Mouse (Mus musculus) heart, embryonic 15.5 days (tissue): Measurements from ENCODE around the gene Megf11. TPM values are rescaled to one million over a fixed set of nuclear protein-coding genes. Genes with fewer than 3 reads are reported as not detected.

Experiments
- ATAC-seq: fragments of 200-750 bp; cut with Nextera tagmentation; replicated peaks from 2 replicates; pipeline ENCODE4 v1.8.0; 2017; ENCODE audit warnings: low read depth, moderate TSS enrichment; ENCODE audit not compliant: insufficient number of reproducible peaks, insufficient read depth, low FRiP score
- H3K27ac ChIP-seq: fragments of 300-500 bp; sonication (generic); 2 replicates; pipeline ENCODE4 v1.5.1; 2015; ENCODE audit warnings: mild to moderate bottlenecking, inconsistent platforms
- H3K27me3 ChIP-seq: fragments of 300-500 bp; sonication (generic); 2 replicates; pipeline ENCODE4 v1.6.1; 2015; ENCODE audit warnings: inconsistent platforms
- H3K36me3 ChIP-seq: fragments of 300-500 bp; sonication (generic); 2 replicates; pipeline ENCODE4 v1.6.1; 2015; ENCODE audit warnings: mild to moderate bottlenecking, inconsistent platforms
- H3K4me1 ChIP-seq: fragments of 300-500 bp; sonication (generic); replicated peaks from 2 replicates; pipeline ENCODE4 v1.6.1; 2015; ENCODE audit warnings: inconsistent platforms
- H3K4me2 ChIP-seq: fragments of 300-500 bp; sonication (generic); 2 replicates; pipeline ENCODE4 v1.6.1; 2015; ENCODE audit warnings: inconsistent platforms, mild to moderate bottlenecking, moderate library complexity
- H3K4me3 ChIP-seq: fragments of 300-500 bp; sonication (generic); 2 replicates; pipeline ENCODE4 v1.5.1; 2015; ENCODE audit warnings: mild to moderate bottlenecking, inconsistent platforms
- H3K9ac ChIP-seq: fragments of 300-500 bp; sonication (generic); 2 replicates; pipeline ENCODE4 v1.6.1; 2015; ENCODE audit warnings: mild to moderate bottlenecking, inconsistent platforms
- H3K9me3 ChIP-seq: fragments of 300-500 bp; sonication (generic); replicated peaks from 2 replicates; pipeline ENCODE4 v1.6.1; 2016; ENCODE audit warnings: inconsistent platforms
- WGBS: fragments of 180-500 bp; shearing (Covaris S2); methylation state at CpG from one replicate; pipeline ENCODE4 v1.1.7; 2015; ENCODE audit warnings: mixed read lengths; 5-methylcytosine and 5-hydroxymethylcytosine counted together
- polyA plus RNA-seq: library from polyadenylated mRNA; unstranded; fragments of >200 nt; fragmentation: Nextera tagmentation; extraction: Ambion mirVana; gene quantifications from 2 replicates; pipeline ENCODE4 v1.2.1, GENCODE M21; 2015

Gene Megf11
- polyA plus RNA-seq, 1 experiment from 2014 or later, result 0.63 TPM

GRCm38 (mm10) chr9:64528595-64528994, 143.2 kb downstream of the Megf11 start:
- no peaks in the 10 kb centered on the region for H3K4me1 ChIP-seq
- no peak overlapping the region for H3K9ac ChIP-seq
- H3K9me3 ChIP-seq, result no peaks in the 10 kb centered on the region
- H3K36me3 ChIP-seq, result no peaks in the 10 kb centered on the region
- no peak overlapping the region for H3K27ac ChIP-seq
- peaks cover 6% of the 10 kb centered on the region; the same call in 1 of the 2 replicates for H3K27me3 ChIP-seq
- ATAC-seq, result no peak
- 61% methylated on average over 2 of the region's 2 CpGs for WGBS
- H3K4me2 ChIP-seq, result no peak overlapping the region
- H3K4me3 ChIP-seq, result no peak overlapping the region

- H3K4me1 ChIP-seq, result no peaks in the 10 kb centered on the region
- WGBS, result 72% methylated on average over 3 of the region's 3 CpGs
- H3K9ac ChIP-seq, result no peak overlapping the region
- H3K4me3 ChIP-seq, result no peak overlapping the region
- no peak overlapping the region for H3K4me2 ChIP-seq
- H3K9me3 ChIP-seq, result no peaks in the 10 kb centered on the region
- H3K27ac ChIP-seq, result no peak overlapping the region
- peaks cover 9% of the 10 kb centered on the region; the same call in 1 of the 2 replicates for H3K27me3 ChIP-seq
- ATAC-seq, result no peak
- no peaks in the 10 kb centered on the region for H3K36me3 ChIP-seq
These were observed 146.5 kb downstream of the Megf11 start for GRCm38 (mm10) chr9:64531935-64532334.

- no peaks in the 10 kb centered on the region for H3K9me3 ChIP-seq
- 35% methylated on average over 4 of the region's 4 CpGs for WGBS
- ATAC-seq, result no peak
- H3K4me2 ChIP-seq, result no peak overlapping the region
- no peaks in the 10 kb centered on the region for H3K36me3 ChIP-seq
- H3K27ac ChIP-seq, result no peak overlapping the region
- peaks cover 9% of the 10 kb centered on the region; the same call in 1 of the 2 replicates for H3K27me3 ChIP-seq
- H3K9ac ChIP-seq, result no peak overlapping the region
- H3K4me1 ChIP-seq, result no peaks in the 10 kb centered on the region
- H3K4me3 ChIP-seq, result no peak overlapping the region
These were observed 147.4 kb downstream of the Megf11 start for GRCm38 (mm10) chr9:64532711-64533242.

- WGBS, result 18% methylated on average over 15 of the region's 15 CpGs
- Histone ChIP-seq H3K9me3 (no peaks in the 10 kb centered on the region), H3K9ac (no peak overlapping the region), H3K27ac (no peak overlapping the region), H3K4me3 (no peak overlapping the region), H3K27me3 (peaks cover 9% of the 10 kb centered on the region; the same call in 1 of the 2 replicates), H3K36me3 (no peaks in the 10 kb centered on the region), H3K4me2 (no peak overlapping the region), H3K4me1 (no peaks in the 10 kb centered on the region)
- no peak for ATAC-seq
These were observed 148.2 kb downstream of the Megf11 start for GRCm38 (mm10) chr9:64533488-64534119.

GRCm38 (mm10) chr9:64534313-64534712, 148.9 kb downstream of the Megf11 start:
- H3K9ac ChIP-seq, result no peak overlapping the region
- H3K27me3 ChIP-seq, result peaks cover 9% of the 10 kb centered on the region; the same call in 1 of the 2 replicates
- H3K9me3 ChIP-seq, result no peaks in the 10 kb centered on the region
- no peak overlapping the region for H3K27ac ChIP-seq
- H3K4me3 ChIP-seq, result no peak overlapping the region
- no peak overlapping the region for H3K4me2 ChIP-seq
- H3K36me3 ChIP-seq, result no peaks in the 10 kb centered on the region
- ATAC-seq, result no peak
- 69% methylated on average over 6 of the region's 6 CpGs for WGBS
- no peaks in the 10 kb centered on the region for H3K4me1 ChIP-seq

- no peaks in the 10 kb centered on the region for H3K4me1 ChIP-seq
- H3K36me3 ChIP-seq, result no peaks in the 10 kb centered on the region
- no peak overlapping the region for H3K9ac ChIP-seq
- H3K4me2 ChIP-seq, result no peak overlapping the region
- H3K4me3 ChIP-seq, result no peak overlapping the region
- ATAC-seq, result no peak
- H3K27me3 ChIP-seq, result peaks cover 9% of the 10 kb centered on the region; the same call in 1 of the 2 replicates
- no peak overlapping the region for H3K27ac ChIP-seq
- no peaks in the 10 kb centered on the region for H3K9me3 ChIP-seq
- 75% methylated on average over 8 of the region's 8 CpGs for WGBS
These were observed 149.6 kb downstream of the Megf11 start for GRCm38 (mm10) chr9:64534856-64535539.

- Histone ChIP-seq H3K4me2 (no peak overlapping the region), H3K9me3 (no peaks in the 10 kb centered on the region), H3K4me1 (no peaks in the 10 kb centered on the region), H3K9ac (no peak overlapping the region), H3K4me3 (no peak overlapping the region), H3K36me3 (no peaks in the 10 kb centered on the region), H3K27me3 (0 out of 2 replicates have a peak, but pooled peaks cover 10% of the 10 kb centered on the region), H3K27ac (no peak overlapping the region)
- no peak for ATAC-seq
- 48% methylated on average over 4 of the region's 4 CpGs for WGBS
These were observed 152.4 kb downstream of the Megf11 start for GRCm38 (mm10) chr9:64537821-64538220.

- Histone ChIP-seq H3K36me3 (no peaks in the 10 kb centered on the region), H3K4me1 (no peaks in the 10 kb centered on the region), H3K27me3 (0 out of 2 replicates have a peak, but pooled peaks cover 8% of the 10 kb centered on the region), H3K4me2 (no peak overlapping the region), H3K27ac (no peak overlapping the region), H3K9me3 (no peaks in the 10 kb centered on the region), H3K9ac (no peak overlapping the region), H3K4me3 (no peak overlapping the region)
- no peak for ATAC-seq
- 64% methylated on average over 4 of the region's 4 CpGs for WGBS
These were observed 156.8 kb downstream of the Megf11 start for GRCm38 (mm10) chr9:64542246-64542645.

- no peaks in the 10 kb centered on the region for H3K36me3 ChIP-seq
- ATAC-seq, result no peak
- 17% methylated on average over 7 of the region's 7 CpGs for WGBS
- H3K9me3 ChIP-seq, result no peaks in the 10 kb centered on the region
- H3K4me1 ChIP-seq, result no peaks in the 10 kb centered on the region
- H3K9ac ChIP-seq, result no peak overlapping the region
- 0 out of 2 replicates have a peak, but pooled peaks cover 8% of the 10 kb centered on the region for H3K27me3 ChIP-seq
- no peak overlapping the region for H3K4me2 ChIP-seq
- no peak overlapping the region for H3K4me3 ChIP-seq
- no peak overlapping the region for H3K27ac ChIP-seq
These were observed 157.7 kb downstream of the Megf11 start for GRCm38 (mm10) chr9:64543125-64543524.

- 59% methylated on average over 7 of the region's 7 CpGs for WGBS
These were observed 161.0 kb downstream of the Megf11 start for GRCm38 (mm10) chr9:64546344-64546991.

GRCm38 (mm10) chr9:64548332-64548731, 162.9 kb downstream of the Megf11 start:
- no peak overlapping the region for H3K27ac ChIP-seq
- no peaks in the 10 kb centered on the region for H3K36me3 ChIP-seq
- no peaks in the 10 kb centered on the region for H3K4me1 ChIP-seq
- no peak overlapping the region for H3K4me2 ChIP-seq
- ATAC-seq, result no peak
- H3K4me3 ChIP-seq, result no peak overlapping the region
- H3K9ac ChIP-seq, result no peak overlapping the region
- 83% methylated on average over 6 of the region's 6 CpGs for WGBS
- H3K9me3 ChIP-seq, result no peaks in the 10 kb centered on the region
- H3K27me3 ChIP-seq, result peaks cover 7% of the 10 kb centered on the region; the same call in 1 of the 2 replicates

More at GRCm38 (mm10) chr9:64546344-64546991, 161.0 kb downstream of the Megf11 start:
- 0 out of 2 replicates have a peak, but pooled peaks cover 8% of the 10 kb centered on the region for H3K27me3 ChIP-seq
- no peak; the same call in 1 of the 2 replicates for ATAC-seq
- no peak overlapping the region for H3K9ac ChIP-seq
- H3K36me3 ChIP-seq, result no peaks in the 10 kb centered on the region
- no peaks in the 10 kb centered on the region for H3K4me1 ChIP-seq
- H3K9me3 ChIP-seq, result no peaks in the 10 kb centered on the region
- H3K4me2 ChIP-seq, result no peak overlapping the region
- H3K27ac ChIP-seq, result no peak overlapping the region
- H3K4me3 ChIP-seq, result no peak overlapping the region
